Mouse (Mus musculus) intestine, embryonic 16.5 days (tissue): Measurements from ENCODE around the gene Reln. TPM values are rescaled to one million over a fixed set of nuclear protein-coding genes. Genes with fewer than 3 reads are reported as not detected.

Experiments used
- ATAC-seq: fragments of 200-750 bp; cut with Nextera tagmentation; 2 replicates; pipeline ENCODE4 v1.8.0; 2017; ENCODE audit warnings: moderate TSS enrichment, moderate library complexity
- H3K27ac ChIP-seq: fragments of 300-500 bp; sonication (generic); 2 replicates; pipeline ENCODE4 v1.5.1; 2014; ENCODE audit warnings: mild to moderate bottlenecking, low read length
- H3K27me3 ChIP-seq: fragments of 300-500 bp; sonication (generic); replicated peaks from 2 replicates; pipeline ENCODE4 v1.6.1; 2014; ENCODE audit warnings: low read length, control low read depth, mixed read lengths; ENCODE audit not compliant: control insufficient read depth, insufficient read depth
- H3K36me3 ChIP-seq: fragments of 300-500 bp; sonication (generic); 2 replicates; pipeline ENCODE4 v1.6.1; 2014; ENCODE audit warnings: low read length, control low read depth; ENCODE audit not compliant: control insufficient read depth, insufficient read depth
- H3K4me1 ChIP-seq: fragments of 300-500 bp; sonication (generic); 2 replicates; pipeline ENCODE4 v1.6.1; 2014; ENCODE audit warnings: low read length, control low read depth, mixed read lengths; ENCODE audit not compliant: control insufficient read depth, insufficient read depth
- H3K4me2 ChIP-seq: fragments of 300-500 bp; sonication (generic); 2 replicates; pipeline ENCODE4 v1.6.1; 2014; ENCODE audit warnings: low read depth, low read length, control low read depth
- H3K4me3 ChIP-seq: fragments of 300-500 bp; sonication (generic); 2 replicates; pipeline ENCODE4 v1.5.1; 2014; ENCODE audit warnings: mild to moderate bottlenecking, low read length
- H3K9ac ChIP-seq: fragments of 300-500 bp; sonication (generic); 2 replicates; pipeline ENCODE4 v1.6.1; 2014; ENCODE audit warnings: low read depth, low read length
- H3K9me3 ChIP-seq: fragments of 300-500 bp; sonication (generic); 2 replicates; pipeline ENCODE4 v1.6.1; 2016; ENCODE audit warnings: low read length, control low read depth; ENCODE audit not compliant: control insufficient read depth
- WGBS: fragments of 180-500 bp; shearing (Covaris S2); extraction: QIAGEN DNeasy Blood & Tissue Kit; methylation state at CpG from one replicate; pipeline ENCODE4 v1.1.7; 2014; 5-methylcytosine and 5-hydroxymethylcytosine counted together
- polyA plus RNA-seq: library from polyadenylated mRNA; unstranded; fragments of >200 nt; fragmentation: Nextera tagmentation; extraction: Ambion mirVana; gene quantifications from 2 replicates; pipeline ENCODE4 v1.2.1, GENCODE M21; 2015

The Reln gene
- polyA plus RNA-seq, 1 experiment from 2014 or later = 2.0 TPM

- Histone ChIP-seq H3K9ac (no peak overlapping the region), H3K4me1 (no peaks in the 10 kb centered on the region), H3K27me3 (no peaks in the 10 kb centered on the region), H3K27ac (no peak overlapping the region), H3K4me3 (no peak overlapping the region), H3K4me2 (no peak overlapping the region), H3K36me3 (no peaks in the 10 kb centered on the region), H3K9me3 (no peaks in the 10 kb centered on the region)
- WGBS = 72% methylated on average over 8 of the region's 8 CpGs
- ATAC-seq = no peak
Measured at GRCm38 (mm10) chr5:22208311-22209021, 136.0 kb downstream of the Reln start.

DNA sequence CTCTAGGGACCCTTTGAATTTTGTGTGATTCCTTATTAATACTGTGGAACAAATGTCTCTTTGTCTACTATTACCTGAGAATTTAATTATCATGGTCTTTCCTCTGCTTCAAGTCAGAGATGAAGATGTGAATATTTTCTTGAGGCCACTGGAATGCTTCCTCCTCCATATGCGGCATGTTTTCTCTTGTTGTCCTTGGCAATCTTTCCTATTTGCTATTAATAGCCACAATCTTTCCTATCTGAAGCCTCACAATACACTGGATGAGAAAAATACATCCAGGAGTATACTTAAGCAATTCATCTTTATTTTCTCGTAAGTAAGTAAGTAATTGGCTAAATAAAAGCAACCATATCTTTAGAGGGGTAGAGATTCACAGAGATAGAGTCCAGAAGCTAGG lies 146.6 kb downstream of the Reln start:
- ATAC-seq = no peak
- H3K27ac ChIP-seq = no peak overlapping the region
- no peak overlapping the region for H3K4me2 ChIP-seq
- H3K27me3 ChIP-seq = no peaks in the 10 kb centered on the region
- no peak overlapping the region for H3K9ac ChIP-seq
- no peak overlapping the region for H3K4me3 ChIP-seq
- no peaks in the 10 kb centered on the region for H3K9me3 ChIP-seq
- WGBS = 74% methylated on average over 2 of the region's 2 CpGs
- no peaks in the 10 kb centered on the region for H3K4me1 ChIP-seq
- no peaks in the 10 kb centered on the region for H3K36me3 ChIP-seq

- Histone ChIP-seq H3K9me3 (no peaks in the 10 kb centered on the region), H3K36me3 (no peaks in the 10 kb centered on the region), H3K4me3 (no peak overlapping the region), H3K4me1 (no peaks in the 10 kb centered on the region), H3K9ac (no peak overlapping the region), H3K27ac (no peak overlapping the region), H3K27me3 (no peaks in the 10 kb centered on the region), H3K4me2 (no peak overlapping the region)
- 69% methylated on average over 2 of the region's 2 CpGs for WGBS
- no peak for ATAC-seq
Measured at GRCm38 (mm10) chr5:22196891-22197290, 147.6 kb downstream of the Reln start.

DNA sequence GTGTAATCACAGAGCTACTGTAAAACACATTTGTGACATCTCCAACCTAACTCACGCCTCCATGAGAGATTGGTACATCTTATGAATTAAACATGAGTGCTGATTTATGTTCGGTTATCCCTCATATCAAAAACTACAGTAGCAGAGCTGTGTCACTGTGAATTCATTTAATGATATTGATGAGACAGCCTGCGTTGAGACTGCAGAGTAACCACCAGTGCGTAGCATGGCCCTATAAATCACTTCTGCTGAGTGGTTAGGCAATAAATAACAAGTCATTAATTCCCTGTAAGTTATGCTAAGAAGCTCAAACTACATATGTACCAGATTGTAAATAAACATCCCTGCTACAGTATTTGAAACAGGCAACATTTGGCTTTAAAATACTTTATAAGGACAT lies 148.0 kb downstream of the Reln start:
- Histone ChIP-seq H3K4me1 (no peaks in the 10 kb centered on the region), H3K9me3 (no peaks in the 10 kb centered on the region), H3K4me2 (no peak overlapping the region), H3K9ac (no peak overlapping the region), H3K27me3 (no peaks in the 10 kb centered on the region), H3K4me3 (no peak overlapping the region), H3K27ac (no peak overlapping the region), H3K36me3 (no peaks in the 10 kb centered on the region)
- no peak for ATAC-seq
- WGBS = 55% methylated on average over 4 of the region's 4 CpGs

GRCm38 (mm10) chr5:22195352-22195941 lies 149.1 kb downstream of the Reln start:
- Histone ChIP-seq H3K9me3 (no peaks in the 10 kb centered on the region), H3K4me3 (no peak overlapping the region), H3K4me2 (no peak overlapping the region), H3K36me3 (no peaks in the 10 kb centered on the region), H3K27ac (no peak overlapping the region), H3K27me3 (no peaks in the 10 kb centered on the region), H3K9ac (no peak overlapping the region), H3K4me1 (no peaks in the 10 kb centered on the region)
- WGBS = 66% methylated on average over 8 of the region's 8 CpGs
- no peak for ATAC-seq

- ATAC-seq = no peak
- no peaks in the 10 kb centered on the region for H3K36me3 ChIP-seq
- H3K9ac ChIP-seq = no peak overlapping the region
- no peak overlapping the region for H3K4me3 ChIP-seq
- H3K4me2 ChIP-seq = no peak overlapping the region
- H3K4me1 ChIP-seq = no peaks in the 10 kb centered on the region
- H3K27me3 ChIP-seq = no peaks in the 10 kb centered on the region
- no peaks in the 10 kb centered on the region for H3K9me3 ChIP-seq
- 79% methylated on average over 7 of the region's 7 CpGs for WGBS
- H3K27ac ChIP-seq = no peak overlapping the region
Measured at GRCm38 (mm10) chr5:22191784-22192183, 152.7 kb downstream of the Reln start.

DNA sequence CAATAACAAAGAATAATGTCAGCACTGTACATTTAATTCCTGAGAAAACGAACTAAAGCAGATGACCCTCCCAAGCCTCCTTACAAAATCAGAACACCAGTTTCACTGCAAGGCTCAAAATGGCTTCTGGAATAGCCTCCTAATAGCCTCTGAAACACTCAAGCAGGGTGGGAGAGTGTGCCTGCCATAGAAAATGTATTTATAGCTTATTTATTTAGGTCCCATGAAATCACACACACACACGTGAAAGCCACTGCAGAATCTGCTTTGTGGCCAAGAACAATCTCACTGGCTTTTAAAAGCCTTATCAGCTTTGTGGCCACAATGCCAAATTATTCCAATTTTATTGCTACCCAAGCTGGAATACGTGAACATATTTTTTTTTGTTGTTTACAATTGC lies 154.2 kb downstream of the Reln start:
- Histone ChIP-seq H3K4me1 (no peaks in the 10 kb centered on the region), H3K36me3 (no peaks in the 10 kb centered on the region), H3K9ac (no peak overlapping the region), H3K27ac (no peak overlapping the region), H3K4me2 (no peak overlapping the region), H3K27me3 (no peaks in the 10 kb centered on the region), H3K9me3 (no peaks in the 10 kb centered on the region), H3K4me3 (no peak overlapping the region)
- 60% methylated on average over 3 of the region's 3 CpGs for WGBS
- ATAC-seq = no peak

DNA sequence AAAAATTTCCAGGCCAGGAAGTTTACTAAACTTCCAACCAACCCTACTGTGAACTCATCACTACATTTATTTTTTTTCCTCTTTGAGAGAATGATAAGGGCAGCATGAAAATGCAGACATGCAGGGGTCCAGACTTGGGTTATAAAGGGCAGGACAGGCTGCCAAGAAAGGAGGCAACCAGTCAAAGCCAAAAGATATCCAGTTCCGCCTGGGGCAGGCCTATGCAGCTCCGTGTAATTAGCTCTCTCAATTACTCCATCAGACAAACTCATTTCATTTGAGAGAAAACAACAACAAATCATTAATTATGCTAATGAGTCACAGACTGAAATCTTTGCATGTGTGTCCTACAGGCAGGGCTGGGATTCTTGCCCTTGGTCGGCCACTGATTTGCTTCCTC lies 156.9 kb downstream of the Reln start:
- 71% methylated on average over 3 of the region's 3 CpGs for WGBS
- no peaks in the 10 kb centered on the region for H3K36me3 ChIP-seq
- no peaks in the 10 kb centered on the region for H3K9me3 ChIP-seq
- no peak overlapping the region for H3K4me3 ChIP-seq
- no peak overlapping the region for H3K9ac ChIP-seq
- H3K27me3 ChIP-seq = no peaks in the 10 kb centered on the region
- no peak overlapping the region for H3K4me2 ChIP-seq
- no peaks in the 10 kb centered on the region for H3K4me1 ChIP-seq
- ATAC-seq = no peak
- H3K27ac ChIP-seq = no peak overlapping the region

DNA sequence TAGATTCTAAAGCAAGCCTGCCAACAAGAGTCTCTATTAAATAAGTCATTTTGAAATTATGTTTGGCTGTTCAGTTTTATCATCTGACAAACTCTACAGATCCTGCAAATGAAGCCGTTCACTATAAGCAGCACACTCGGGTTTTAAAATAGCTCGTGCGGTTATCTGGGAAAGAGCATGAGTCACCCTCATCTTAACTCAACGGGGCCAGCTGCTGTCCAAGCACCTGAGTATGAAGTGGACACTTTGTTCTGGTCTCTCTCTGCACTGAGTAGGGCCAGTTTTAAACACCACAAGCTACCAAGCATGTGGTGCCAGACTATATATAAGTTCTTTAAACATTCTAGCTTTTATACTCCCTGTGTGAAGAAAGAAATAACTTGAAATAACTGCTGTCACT lies 168.0 kb downstream of the Reln start:
- ATAC-seq = no peak
- WGBS = 67% methylated on average over 5 of the region's 5 CpGs
- Histone ChIP-seq H3K4me2 (no peak overlapping the region), H3K27me3 (no peaks in the 10 kb centered on the region), H3K9ac (no peak overlapping the region), H3K4me1 (no peaks in the 10 kb centered on the region), H3K27ac (no peak overlapping the region), H3K36me3 (no peaks in the 10 kb centered on the region), H3K9me3 (no peaks in the 10 kb centered on the region), H3K4me3 (no peak overlapping the region)

DNA sequence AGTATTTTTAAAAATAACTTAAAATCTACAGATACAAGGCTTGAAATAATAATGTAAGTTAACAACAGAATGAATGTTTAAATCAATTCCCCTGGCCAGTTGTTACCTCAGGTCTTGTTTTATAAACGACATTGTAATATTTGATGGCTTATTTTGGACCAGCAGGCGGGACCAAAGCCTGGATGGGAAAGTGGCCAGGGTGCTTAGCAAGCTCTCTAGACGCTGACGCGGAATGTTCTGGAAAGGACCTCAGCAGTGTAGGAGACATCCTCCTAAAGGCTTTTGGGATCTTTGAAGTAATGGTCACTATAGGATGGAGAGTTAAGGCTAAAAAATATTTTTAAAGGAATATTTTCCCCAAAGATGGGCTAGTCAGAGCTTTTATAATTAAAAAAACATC lies 173.2 kb downstream of the Reln start:
- Histone ChIP-seq H3K4me2 (no peak overlapping the region), H3K27ac (no peak overlapping the region), H3K4me3 (no peak overlapping the region), H3K9ac (no peak overlapping the region), H3K27me3 (no peaks in the 10 kb centered on the region), H3K36me3 (no peaks in the 10 kb centered on the region), H3K4me1 (no peaks in the 10 kb centered on the region), H3K9me3 (no peaks in the 10 kb centered on the region)
- no peak for ATAC-seq
- WGBS = 82% methylated on average over 5 of the region's 5 CpGs
